ENCODE assay signal across 8 mouse cellular contexts in the genomic region with DNA sequence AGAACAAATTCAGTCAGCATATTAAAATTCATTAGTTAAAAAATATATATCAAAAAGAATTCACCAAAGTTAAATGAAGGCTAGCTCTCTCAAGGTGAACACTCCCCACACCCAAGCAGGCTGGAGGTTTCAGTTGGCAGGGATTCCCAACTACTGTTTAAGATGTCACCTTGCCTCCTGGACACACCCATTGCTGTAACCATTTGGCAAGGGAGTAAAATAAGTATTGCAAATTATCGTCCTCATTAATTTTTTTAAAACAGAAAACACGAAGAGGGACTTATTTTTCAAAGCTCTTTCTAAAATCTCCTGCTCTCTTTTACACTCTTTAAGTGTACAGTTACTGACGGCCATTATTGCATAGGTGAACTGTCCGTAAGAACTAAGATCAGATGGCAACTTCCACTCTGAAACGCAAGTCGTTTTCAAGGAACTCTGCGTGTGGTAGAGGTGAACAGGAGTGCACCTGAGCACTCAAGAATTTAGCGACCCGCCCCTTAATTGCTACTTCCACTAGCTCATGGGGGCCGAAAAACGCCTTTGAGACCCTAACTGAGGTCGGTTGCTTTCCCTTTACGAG. TPM values are rescaled to one million over a fixed set of nuclear protein-coding genes. Genes with fewer than 3 reads are reported as not detected.
DNase-seq lines count a peak whose midpoint lies in the region; ATAC-seq lines count a peak whose summit lies in the region.

No protein-coding gene starts in this region.

- H3K27me3 ChIP-seq in erythroblast, embryonic 14.5 days (ENCODE audit: control insufficient read depth): peaks cover 9% of the 10 kb centered on the region
- no peaks in the 10 kb centered on the region for H3K27me3 ChIP-seq in heart, embryonic 14.5 days (ENCODE audit: control insufficient read depth, insufficient read depth, low read length)
- no peaks in the 10 kb centered on the region; the same call in 1 of the 2 replicates for H3K27me3 ChIP-seq in liver, embryonic 12.5 days (replicated peaks)
- H3K27me3 ChIP-seq in splenic B cell, adult 2 months (ENCODE audit: control insufficient read depth, insufficient read depth, low read length, poor library complexity, severe bottlenecking): no peaks in the 10 kb centered on the region

- no peaks in the 10 kb centered on the region for H3K9me3 ChIP-seq in erythroblast, embryonic 14.5 days (ENCODE audit: control insufficient read depth, low read length)
- H3K9me3 ChIP-seq in heart, embryonic 14.5 days (ENCODE audit: control insufficient read depth, low read length): no peaks in the 10 kb centered on the region
- no peaks in the 10 kb centered on the region for H3K9me3 ChIP-seq in liver, embryonic 12.5 days (replicated peaks)

- under 1% methylated on average over 13 of the region's 13 CpGs for WGBS in heart, embryonic 14.5 days
- WGBS in liver, embryonic 12.5 days (ENCODE audit: insufficient replicate concordance): under 1% methylated on average over 13 of the region's 13 CpGs

- peaks cover 47% of the 10 kb centered on the region for H3K4me1 ChIP-seq in erythroblast, embryonic 14.5 days (ENCODE audit: control insufficient read depth)
- H3K4me1 ChIP-seq in heart, embryonic 14.5 days (ENCODE audit: control insufficient read depth in 2 of 2, insufficient read depth in 2 of 2, low read length in 2 of 2): peaks cover 6 to 25% of the 10 kb centered on the region in 2 experiments; a peak in 3 of 4 replicates
- H3K4me1 ChIP-seq in liver, embryonic 12.5 days: peaks cover 56% of the 10 kb centered on the region

- H3K4me2 ChIP-seq in heart, embryonic 14.5 days (ENCODE audit: low read length): peak overlapping the region; percentile 79
- H3K4me2 ChIP-seq in liver, embryonic 12.5 days: peak overlapping the region; percentile 76

- H3K4me3 ChIP-seq in erythroblast, embryonic 14.5 days (replicated peaks): peak overlapping the region; percentile 91
- H3K4me3 ChIP-seq in heart, embryonic 14.5 days (ENCODE audit: control insufficient read depth in 1 of 2, insufficient read depth in 1 of 2, low read depth in 1 of 2, low read length in 2 of 2): peak overlapping the region; percentile 87 to 95
- peak overlapping the region; percentile 91 for H3K4me3 ChIP-seq in liver, embryonic 12.5 days

- peak; percentile 31 for DNase-seq in MN1 (ENCODE audit: low spot score)
- peak; percentile 35 for DNase-seq in splenic B cell, adult 2 months (ENCODE audit: low read depth, low spot score)
- no peak for DNase-seq in frontal cortex, postnatal 25 days (ENCODE audit: low spot score in 2 of 2)
- DNase-seq in adrenal gland, postnatal 14 days: no peak

- no peak for ATAC-seq in erythroblast, adult 5-6 weeks (replicated peaks; ENCODE audit: low FRiP score, poor library complexity, severe bottlenecking)
- ATAC-seq in heart, embryonic 14.5 days (ENCODE audit: insufficient number of reproducible peaks, insufficient read depth, low FRiP score, low read depth): no peak
- ATAC-seq in liver, embryonic 12.5 days: no peak

- peak overlapping the region; percentile 65 to 98 for H3K27ac ChIP-seq in heart, embryonic 14.5 days (replicated peaks in 1 of 2; ENCODE audit: control insufficient read depth in 1 of 2, insufficient read depth in 1 of 2, low read depth in 2 of 2, low read length in 2 of 2)
- peak overlapping the region; percentile 94 for H3K27ac ChIP-seq in liver, embryonic 12.5 days

- peak overlapping the region; percentile 98 for H3K9ac ChIP-seq in heart, embryonic 14.5 days (ENCODE audit: low read length)
- peak overlapping the region; percentile 97 for H3K9ac ChIP-seq in liver, embryonic 12.5 days

- peaks cover 37% of the 10 kb centered on the region for H3K36me3 ChIP-seq in erythroblast, embryonic 14.5 days (ENCODE audit: control insufficient read depth)
- peaks cover 18% of the 10 kb centered on the region for H3K36me3 ChIP-seq in heart, embryonic 14.5 days (ENCODE audit: control insufficient read depth, insufficient read depth, low read length)
- peaks cover 29% of the 10 kb centered on the region for H3K36me3 ChIP-seq in liver, embryonic 12.5 days
- H3K36me3 ChIP-seq in splenic B cell, adult 2 months (ENCODE audit: control insufficient read depth, insufficient read depth, low read length, poor library complexity, severe bottlenecking): no peaks in the 10 kb centered on the region

RNA-seq across cellular contexts. Expression of a gene that starts 1.3 kb away (rescaled TPM):
- polyA plus RNA-seq in erythroblast, embryonic 14.5 days (2012): 2.3 and 3.2 TPM in 2 replicates
- total RNA-seq in erythroblast, adult 5-6 weeks (2015; ENCODE audit: low replicate concordance): 185 and 230 TPM in 2 replicates
- 221 and 301 TPM in 2 replicates for total RNA-seq in erythroblast, adult 5-6 weeks (2017; ENCODE audit: low replicate concordance)
- polyA plus RNA-seq in heart, embryonic 14.5 days (2014; fragmentation: Nextera tagmentation; extraction: Ambion mirVana): 565 and 616 TPM in 2 replicates
- polyA plus RNA-seq in liver, embryonic 12.5 days (2016; fragmentation: Nextera tagmentation; extraction: Ambion mirVana): 401 and 435 TPM in 2 replicates
- 430 and 435 TPM in 2 replicates for total RNA-seq in adrenal gland, postnatal 14 days (2021)

RNA-seq across cellular contexts. Expression of a gene that starts 17.9 kb away (rescaled TPM):
- not detected in 2 replicates for polyA plus RNA-seq in erythroblast, embryonic 14.5 days (2012)
- total RNA-seq in erythroblast, adult 5-6 weeks (2015; ENCODE audit: low replicate concordance): not detected in 2 replicates
- not detected in 2 replicates for total RNA-seq in erythroblast, adult 5-6 weeks (2017; ENCODE audit: low replicate concordance)
- not detected in 2 replicates for polyA plus RNA-seq in heart, embryonic 14.5 days (2014; fragmentation: Nextera tagmentation; extraction: Ambion mirVana)
- polyA plus RNA-seq in liver, embryonic 12.5 days (2016; fragmentation: Nextera tagmentation; extraction: Ambion mirVana): not detected in 2 replicates
- not detected in 2 replicates for total RNA-seq in adrenal gland, postnatal 14 days (2021)

Comparison
In these comparisons a context has a peak if more than half of its experiments do, and no peak if none do; other contexts are left out.
1. DNase-seq: peak in MN1 (single experiment) and splenic B cell, adult 2 months (single experiment); none in frontal cortex, postnatal 25 days (0 of 2) and adrenal gland, postnatal 14 days (single experiment).
2. RNA of a gene that starts 1.3 kb away (polyA plus RNA-seq): 565 to 616 TPM in heart, embryonic 14.5 days and 401 to 435 TPM in liver, embryonic 12.5 days; 2.3 to 3.2 TPM in erythroblast, embryonic 14.5 days; every median in the first group is over 10 times any median in the second.
3. Peak in every context shown above with its lines, with median percentiles within 50 percentile points of each other: H3K4me3 ChIP-seq.